Mouse (Mus musculus) CH12.LX (cell line): ENCODE measurements around the gene Cdh13.

Experiments used
- CTCF ChIP-seq, 2 experiments: IDR thresholded peaks in 1 of 2; conservative IDR thresholded peaks in 1 of 2; 2 replicates each; pipeline ENCODE4 v1.5.1; 2011 to 2012; ENCODE audit warnings: low read depth in 2 of 2, low read length in 2 of 2, improper control_type of control experiment in 1 of 2, inconsistent platforms in 1 of 2, mild to moderate bottlenecking in 1 of 2, moderate library complexity in 1 of 2
- EP300 ChIP-seq: IDR thresholded peaks from 2 replicates; pipeline ENCODE4 v1.6.1; 2011; ENCODE audit warnings: low read length, improper control_type of control experiment
- POLR2A ChIP-seq: IDR thresholded peaks from 2 replicates; pipeline ENCODE4 v1.6.1; 2011; ENCODE audit warnings: low read depth, mild to moderate bottlenecking, improper control_type of control experiment, low read length
- SMC3 ChIP-seq: IDR thresholded peaks from 2 replicates; pipeline ENCODE4 v1.6.1; 2011; ENCODE audit warnings: low read depth, low read length, improper control_type of control experiment

GRCm38 (mm10) chr8:118902402-118902801 is 618.9 kb downstream of the Cdh13 start:
- TF ChIP-seq CTCF (conservative IDR thresholded peaks at IDR 0.05 in 1 of 2, IDR thresholded peaks at IDR 0.05 in 1 of 2; ENCODE audit: low read depth in 2 of 2, low read length in 2 of 2), result no peak
- TF ChIP-seq SMC3, result no peak
- TF ChIP-seq POLR2A, result no peak
- TF ChIP-seq EP300, result no peak
